Mouse (Mus musculus): ENCODE data around the gene Mpped1. TPM values are rescaled to one million over a fixed set of nuclear protein-coding genes. Genes with fewer than 3 reads are reported as not detected.
A peak's percentile ranks its signal among the peaks of the same experiment; 100 is the strongest.

The Mpped1 gene
- polyA plus RNA-seq, 1 experiment = not detected

DNA sequence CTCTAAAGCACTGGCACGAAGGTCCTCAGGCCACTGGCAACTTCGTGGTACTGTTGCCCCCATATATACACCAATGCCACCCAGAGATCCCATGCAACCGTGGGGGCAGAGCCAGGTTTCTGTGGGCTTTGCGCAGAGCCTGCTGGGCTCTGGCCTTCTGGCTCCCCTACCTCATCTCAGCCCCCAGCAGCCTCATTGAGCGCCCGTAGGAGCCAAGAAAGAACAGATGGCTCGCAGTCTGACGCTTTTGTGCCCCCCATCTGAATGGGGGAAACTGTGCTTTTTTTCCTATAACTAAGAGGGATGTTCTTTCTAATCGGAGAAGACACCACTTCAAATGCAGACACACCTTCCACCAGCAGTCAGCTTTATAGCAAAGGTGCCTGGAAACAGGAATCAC, 105.0 kb downstream of the Mpped1 start:
- no peaks in the 10 kb centered on the region for H3K79me2 ChIP-seq (ENCODE audit: control insufficient read depth, insufficient read depth)
- TF ChIP-seq MYOG (IDR thresholded peaks at IDR 0.05; ENCODE audit: control insufficient read depth, extremely low read depth, insufficient read length) (no peak), MYOD1 (IDR thresholded peaks at IDR 0.05; ENCODE audit: control insufficient read depth, insufficient read length, low read depth) (no peak), USF1 (IDR thresholded peaks at IDR 0.05; ENCODE audit: low read depth) (no peak), CEBPB (IDR thresholded peaks at IDR 0.05; ENCODE audit: low read depth) (no peak), FOSL1 (IDR thresholded peaks at IDR 0.05; ENCODE audit: insufficient read depth, low read length, poor library complexity, severe bottlenecking) (no peak), CTCF (IDR thresholded peaks at IDR 0.05; ENCODE audit: control insufficient read depth, insufficient read depth, insufficient read length) (no peak), MAX (IDR thresholded peaks at IDR 0.05) (no peak)

DNA sequence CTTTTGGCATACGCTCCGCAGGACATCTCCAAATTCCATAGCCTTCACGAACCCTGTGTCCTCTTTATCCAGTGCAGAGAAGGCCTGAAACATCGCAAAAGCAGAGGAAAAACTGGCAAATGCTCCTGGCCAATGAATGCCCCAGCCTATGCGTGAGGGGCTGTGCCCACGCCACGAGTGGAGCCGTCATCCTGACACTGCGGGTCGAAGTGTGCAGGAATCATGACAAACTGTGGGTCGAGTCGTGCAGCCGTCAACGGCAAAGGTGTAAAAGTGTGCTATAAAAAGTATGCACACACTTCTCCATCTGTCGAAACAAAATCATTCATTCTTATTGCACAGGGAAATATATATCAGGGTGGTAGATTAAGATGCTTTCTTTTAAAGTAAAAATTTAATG, 113.6 kb downstream of the Mpped1 start:
- Histone ChIP-seq H3K79me2 (ENCODE audit: control insufficient read depth, insufficient read depth) (no peaks in the 10 kb centered on the region), H3ac (ENCODE audit: control insufficient read depth, insufficient read length, low read depth) (no peak overlapping the region), H3K27me3 (ENCODE audit: control insufficient read depth, insufficient read depth, insufficient read length) (peaks cover 34% of the 10 kb centered on the region), H3K36me3 (ENCODE audit: control insufficient read depth, insufficient read depth) (no peaks in the 10 kb centered on the region), H3K4me3 (ENCODE audit: insufficient read depth, poor library complexity, severe bottlenecking) (no peak overlapping the region), H3K79me3 (ENCODE audit: low read depth) (no peaks in the 10 kb centered on the region)
- no peak for TF ChIP-seq USF1 (IDR thresholded peaks at IDR 0.05; ENCODE audit: low read depth)
- TF ChIP-seq CEBPB (IDR thresholded peaks at IDR 0.05; ENCODE audit: low read depth) = no peak
- TF ChIP-seq MYOD1 (IDR thresholded peaks at IDR 0.05; ENCODE audit: control insufficient read depth, insufficient read length, low read depth) = no peak
- TF ChIP-seq MYOG (IDR thresholded peaks at IDR 0.05; ENCODE audit: control insufficient read depth, extremely low read depth, insufficient read length) = no peak
- TF ChIP-seq MAX (IDR thresholded peaks at IDR 0.05) = no peak
- TF ChIP-seq CTCF (IDR thresholded peaks at IDR 0.05; ENCODE audit: control insufficient read depth, insufficient read depth, insufficient read length) = no peak

More for the DNA sequence above, 105.0 kb downstream of the Mpped1 start:
- Histone ChIP-seq H3K27me3 (ENCODE audit: control insufficient read depth, insufficient read depth, insufficient read length) (peaks cover 12% of the 10 kb centered on the region), H3K4me3 (ENCODE audit: insufficient read depth, poor library complexity, severe bottlenecking) (no peak overlapping the region), H3ac (ENCODE audit: control insufficient read depth, insufficient read length, low read depth) (no peak overlapping the region), H3K36me3 (ENCODE audit: control insufficient read depth, insufficient read depth) (no peaks in the 10 kb centered on the region), H3K79me3 (ENCODE audit: low read depth) (no peaks in the 10 kb centered on the region)

DNA sequence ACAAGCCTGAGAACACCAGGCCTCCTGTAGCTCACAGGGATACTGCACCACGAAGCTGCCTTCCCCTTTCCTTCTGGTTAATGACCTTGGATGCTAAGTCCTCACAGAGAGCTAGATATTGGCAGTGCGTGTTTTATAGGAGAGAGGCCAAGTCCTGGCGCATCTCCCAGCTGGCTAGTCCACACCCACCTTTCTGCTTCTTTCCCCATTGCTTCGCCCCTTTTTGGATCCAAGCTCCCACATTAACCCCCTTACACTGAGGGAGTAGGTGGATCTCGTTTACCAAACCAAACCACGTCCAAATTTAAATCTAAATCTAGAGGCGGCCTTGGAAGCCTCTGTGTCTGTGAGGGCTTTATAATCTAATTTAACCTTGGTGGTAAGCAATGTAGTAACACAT, 115.0 kb downstream of the Mpped1 start:
- no peaks in the 10 kb centered on the region for H3K79me3 ChIP-seq (ENCODE audit: low read depth)
- H3ac ChIP-seq (ENCODE audit: control insufficient read depth, insufficient read length, low read depth) = no peak overlapping the region
- H3K4me3 ChIP-seq (ENCODE audit: insufficient read depth, poor library complexity, severe bottlenecking) = no peak overlapping the region
- peaks cover 42% of the 10 kb centered on the region for H3K27me3 ChIP-seq (ENCODE audit: control insufficient read depth, insufficient read depth, insufficient read length)
- TF ChIP-seq CTCF (IDR thresholded peaks at IDR 0.05; ENCODE audit: control insufficient read depth, insufficient read depth, insufficient read length) = no peak
- no peak for TF ChIP-seq FOSL1 (IDR thresholded peaks at IDR 0.05; ENCODE audit: insufficient read depth, low read length, poor library complexity, severe bottlenecking)
- no peaks in the 10 kb centered on the region for H3K36me3 ChIP-seq (ENCODE audit: control insufficient read depth, insufficient read depth)
- no peaks in the 10 kb centered on the region for H3K79me2 ChIP-seq (ENCODE audit: control insufficient read depth, insufficient read depth)

DNA sequence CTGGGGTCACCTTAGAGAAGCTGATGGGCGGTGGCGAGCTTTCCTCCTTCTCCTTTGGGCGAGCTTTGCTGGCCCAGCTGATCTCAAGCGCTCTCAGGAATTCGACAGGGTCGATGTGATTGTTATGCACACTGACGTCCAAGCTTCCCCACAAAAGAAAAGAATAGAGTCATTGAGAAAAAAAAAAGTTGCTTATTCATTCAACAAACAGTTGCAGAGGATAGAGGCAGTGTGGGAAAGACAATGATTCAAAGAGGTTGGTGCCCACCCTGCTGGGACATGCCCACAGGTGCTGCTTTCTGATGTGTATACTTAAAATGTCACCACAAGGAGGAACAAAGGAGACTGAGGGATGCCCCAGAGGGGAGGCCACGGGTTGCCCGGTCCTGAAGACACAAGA, 116.7 kb downstream of the Mpped1 start:
- H3ac ChIP-seq (ENCODE audit: control insufficient read depth, insufficient read length, low read depth) = no peak overlapping the region
- H3K27me3 ChIP-seq (ENCODE audit: control insufficient read depth, insufficient read depth, insufficient read length) = peaks cover 53% of the 10 kb centered on the region
- H3K36me3 ChIP-seq (ENCODE audit: control insufficient read depth, insufficient read depth) = no peaks in the 10 kb centered on the region
- no peak overlapping the region for H3K4me3 ChIP-seq (ENCODE audit: insufficient read depth, poor library complexity, severe bottlenecking)
- H3K79me3 ChIP-seq (ENCODE audit: low read depth) = no peaks in the 10 kb centered on the region
- TF ChIP-seq MYOG (IDR thresholded peaks at IDR 0.05; ENCODE audit: control insufficient read depth, extremely low read depth, insufficient read length) = no peak
- no peak for TF ChIP-seq MYOD1 (IDR thresholded peaks at IDR 0.05; ENCODE audit: control insufficient read depth, insufficient read length, low read depth)
- no peak for TF ChIP-seq MAX (IDR thresholded peaks at IDR 0.05)
- no peak for TF ChIP-seq FOSL1 (IDR thresholded peaks at IDR 0.05; ENCODE audit: insufficient read depth, low read length, poor library complexity, severe bottlenecking)
- TF ChIP-seq CTCF (IDR thresholded peaks at IDR 0.05; ENCODE audit: control insufficient read depth, insufficient read depth, insufficient read length) = no peak
- no peak for TF ChIP-seq USF1 (IDR thresholded peaks at IDR 0.05; ENCODE audit: low read depth)
- no peak for TF ChIP-seq CEBPB (IDR thresholded peaks at IDR 0.05; ENCODE audit: low read depth)
- H3K79me2 ChIP-seq (ENCODE audit: control insufficient read depth, insufficient read depth) = no peaks in the 10 kb centered on the region

DNA sequence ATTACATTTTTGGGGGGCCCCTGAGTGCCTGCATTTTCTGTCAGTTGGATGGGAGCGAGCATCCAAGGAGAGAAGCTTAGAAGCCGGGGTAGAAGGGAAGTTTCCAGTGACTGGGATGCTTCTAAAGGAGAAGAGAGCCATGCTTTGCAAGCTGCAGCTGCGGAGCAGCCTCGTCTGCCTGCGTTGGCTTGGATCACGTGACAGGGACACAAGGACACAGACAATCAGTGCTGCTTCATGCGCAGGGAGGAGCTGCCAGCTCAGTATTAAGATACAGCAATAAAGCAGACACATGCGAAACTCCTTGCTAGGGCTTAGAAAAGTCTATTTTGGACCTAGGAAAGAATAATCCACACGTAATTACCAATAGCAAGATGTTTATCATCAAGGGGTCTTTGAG, 118.0 kb downstream of the Mpped1 start:
- no peak overlapping the region for H3ac ChIP-seq (ENCODE audit: control insufficient read depth, insufficient read length, low read depth)
- H3K4me3 ChIP-seq (ENCODE audit: insufficient read depth, poor library complexity, severe bottlenecking) = no peak overlapping the region
- TF ChIP-seq CEBPB (IDR thresholded peaks at IDR 0.05; ENCODE audit: low read depth) (no peak), CTCF (IDR thresholded peaks at IDR 0.05; ENCODE audit: control insufficient read depth, insufficient read depth, insufficient read length) (no peak), USF1 (IDR thresholded peaks at IDR 0.05; ENCODE audit: low read depth) (peak; percentile 64), MAX (IDR thresholded peaks at IDR 0.05) (no peak)
- peaks cover 62% of the 10 kb centered on the region for H3K27me3 ChIP-seq (ENCODE audit: control insufficient read depth, insufficient read depth, insufficient read length)
- no peaks in the 10 kb centered on the region for H3K79me3 ChIP-seq (ENCODE audit: low read depth)
- no peaks in the 10 kb centered on the region for H3K79me2 ChIP-seq (ENCODE audit: control insufficient read depth, insufficient read depth)
- no peaks in the 10 kb centered on the region for H3K36me3 ChIP-seq (ENCODE audit: control insufficient read depth, insufficient read depth)

DNA sequence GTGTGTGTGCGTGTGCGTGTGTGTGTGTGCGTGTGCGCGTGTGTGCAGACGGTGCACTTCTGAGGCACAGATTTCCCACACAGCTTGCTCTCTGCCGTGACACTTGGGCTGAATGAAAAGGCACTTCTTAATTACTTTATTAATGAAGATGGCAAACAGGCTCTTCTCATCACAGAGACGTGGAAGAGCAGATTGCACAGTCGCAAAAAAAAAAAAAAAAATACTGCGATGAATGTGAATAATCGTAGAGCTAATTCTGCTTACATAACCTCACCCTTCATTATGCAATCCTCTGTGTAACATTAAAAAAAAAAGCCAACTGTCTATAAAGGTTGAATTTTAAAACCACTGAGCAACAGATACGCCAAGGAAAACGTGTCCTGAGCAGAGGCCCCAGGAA, 127.2 kb downstream of the Mpped1 start:
- Histone ChIP-seq H3K79me2 (ENCODE audit: control insufficient read depth, insufficient read depth) (no peaks in the 10 kb centered on the region), H3K4me3 (ENCODE audit: insufficient read depth, poor library complexity, severe bottlenecking) (no peak overlapping the region), H3ac (ENCODE audit: control insufficient read depth, insufficient read length, low read depth) (no peak overlapping the region), H3K79me3 (ENCODE audit: low read depth) (no peaks in the 10 kb centered on the region), H3K36me3 (ENCODE audit: control insufficient read depth, insufficient read depth) (no peaks in the 10 kb centered on the region), H3K27me3 (ENCODE audit: control insufficient read depth, insufficient read depth, insufficient read length) (peaks cover 48% of the 10 kb centered on the region)
- TF ChIP-seq MAX (IDR thresholded peaks at IDR 0.05) (no peak), MYOD1 (IDR thresholded peaks at IDR 0.05; ENCODE audit: control insufficient read depth, insufficient read length, low read depth) (no peak), CEBPB (IDR thresholded peaks at IDR 0.05; ENCODE audit: low read depth) (no peak)

Other genes starting within 250 kb of the Mpped1 start
- 693 TPM for gene Tspo, start 215.9 kb upstream of the Mpped1 start, polyA plus RNA-seq (2012; fragmentation: generic; extraction: Trizol)
- gene Mcat, start 215.7 kb upstream of the Mpped1 start, polyA plus RNA-seq (2012; fragmentation: generic; extraction: Trizol) = 42.4 TPM
- 84.8 TPM for gene Ttll12, start 184.3 kb upstream of the Mpped1 start, polyA plus RNA-seq (2012; fragmentation: generic; extraction: Trizol)
- gene Scube1, start 54.4 kb upstream of the Mpped1 start, polyA plus RNA-seq (2012; fragmentation: generic; extraction: Trizol) = not detected